Mouse (Mus musculus): ENCODE measurements around the gene Gm49373. TPM values are rescaled to one million over a fixed set of nuclear protein-coding genes. Genes with fewer than 3 reads are reported as not detected.

Gene Gm49373
- polyA plus RNA-seq, 1 experiment from 2014 or later, result 0.47 TPM

GRCm38 (mm10) chr9:21025258-21025810 lies 47.6 kb downstream of the Gm49373 start:
- peak overlapping the region; percentile 10; the same call in 1 of the 2 replicates for H3K9ac ChIP-seq
- peak; percentile 62 for ATAC-seq (ENCODE audit: borderline replicate concordance, extremely low read depth, low FRiP score, low TSS enrichment)
- H3K9me3 ChIP-seq, result no peaks in the 10 kb centered on the region
- no peaks in the 10 kb centered on the region; the same call in 1 of the 2 replicates for H3K36me3 ChIP-seq
- whole genome bisulfite sequencing, result 43% methylated on average over 19 of the region's 19 CpGs
- no peaks in the 10 kb centered on the region for H3K27me3 ChIP-seq
- peak overlapping the region; percentile 50 for H3K4me2 ChIP-seq
- H3K4me3 ChIP-seq, result peak overlapping the region; percentile 37
- peak overlapping the region; percentile 93 for H3K27ac ChIP-seq
- peaks cover 52% of the 10 kb centered on the region for H3K4me1 ChIP-seq

- no peak overlapping the region for H3K4me2 ChIP-seq
- no peak for ATAC-seq (ENCODE audit: borderline replicate concordance, extremely low read depth, low FRiP score, low TSS enrichment)
- H3K9ac ChIP-seq, result no peak overlapping the region
- no peaks in the 10 kb centered on the region for H3K27me3 ChIP-seq
- peak overlapping the region; percentile 77 for H3K27ac ChIP-seq
- peaks cover 31% of the 10 kb centered on the region for H3K4me1 ChIP-seq
- H3K9me3 ChIP-seq, result no peaks in the 10 kb centered on the region
- no peaks in the 10 kb centered on the region; the same call in 1 of the 2 replicates for H3K36me3 ChIP-seq
- 70% methylated on average over 1 of the region's 1 CpGs for WGBS
- no peak overlapping the region for H3K4me3 ChIP-seq
Observed at GRCm38 (mm10) chr9:21022726-21023125, 50.2 kb downstream of the Gm49373 start.

DNA sequence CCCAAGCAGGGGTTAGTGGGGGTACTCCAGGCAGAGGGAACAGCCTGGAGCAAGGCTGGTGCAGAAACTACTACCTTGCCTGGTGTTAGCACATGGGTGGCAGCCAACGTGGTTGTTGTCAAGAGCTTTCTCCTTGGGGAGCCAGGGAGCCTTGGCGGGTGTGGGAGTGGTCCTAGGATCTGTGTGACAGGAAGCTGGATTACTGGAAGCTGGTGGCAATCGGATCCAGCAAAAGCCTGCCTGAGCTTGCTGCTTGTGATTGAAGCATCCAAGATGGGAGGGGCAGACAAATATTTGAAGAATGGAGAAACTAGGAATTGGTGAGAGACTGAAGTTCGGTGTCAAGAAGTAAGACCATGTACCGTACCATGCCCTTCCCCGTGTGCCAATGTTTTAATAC lies 50.6 kb downstream of the Gm49373 start:
- no peak for ATAC-seq (ENCODE audit: borderline replicate concordance, extremely low read depth, low FRiP score, low TSS enrichment)
- H3K9ac ChIP-seq, result no peak overlapping the region
- 39% methylated on average over 6 of the region's 6 CpGs for WGBS
- no peaks in the 10 kb centered on the region; the same call in 1 of the 2 replicates for H3K36me3 ChIP-seq
- no peak overlapping the region for H3K4me2 ChIP-seq
- peaks cover 29% of the 10 kb centered on the region for H3K4me1 ChIP-seq
- peak overlapping the region; percentile 77 for H3K27ac ChIP-seq
- H3K9me3 ChIP-seq, result no peaks in the 10 kb centered on the region
- H3K27me3 ChIP-seq, result peaks cover under 1% of the 10 kb centered on the region; the same call in 1 of the 2 replicates
- H3K4me3 ChIP-seq, result no peak overlapping the region

GRCm38 (mm10) chr9:21021363-21021762 lies 51.5 kb downstream of the Gm49373 start:
- peaks cover 9% of the 10 kb centered on the region for H3K27me3 ChIP-seq
- H3K27ac ChIP-seq, result peak overlapping the region; percentile 77
- ATAC-seq (ENCODE audit: borderline replicate concordance, extremely low read depth, low FRiP score, low TSS enrichment), result no peak
- no peaks in the 10 kb centered on the region for H3K9me3 ChIP-seq
- H3K9ac ChIP-seq, result no peak overlapping the region
- H3K36me3 ChIP-seq, result no peaks in the 10 kb centered on the region; the same call in 1 of the 2 replicates
- no peak overlapping the region for H3K4me3 ChIP-seq
- peaks cover 30% of the 10 kb centered on the region for H3K4me1 ChIP-seq
- WGBS, result 43% methylated on average over 3 of the region's 3 CpGs
- H3K4me2 ChIP-seq, result no peak overlapping the region

DNA sequence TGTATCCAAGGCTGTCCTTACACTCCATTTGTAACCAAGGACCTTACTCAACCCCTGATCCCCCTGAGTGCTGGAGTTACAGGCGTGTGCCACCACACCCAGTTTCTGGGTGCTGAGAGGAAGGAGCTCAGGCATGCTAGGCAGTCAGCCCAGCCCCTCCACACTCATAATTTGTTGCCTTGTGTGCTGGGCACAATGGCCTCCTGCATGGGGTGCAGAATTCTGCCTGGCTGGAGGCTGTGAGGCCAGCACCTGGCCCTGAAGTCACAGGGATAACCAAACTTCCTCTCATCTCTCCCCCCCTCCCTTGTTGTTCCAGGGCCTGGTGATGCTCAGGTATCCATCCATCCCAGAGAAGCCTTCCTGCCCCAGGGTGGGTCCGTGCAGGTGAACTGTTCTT lies 54.3 kb downstream of the Gm49373 start:
- ATAC-seq (ENCODE audit: borderline replicate concordance, extremely low read depth, low FRiP score, low TSS enrichment), result no peak
- Histone ChIP-seq H3K27me3 (peaks cover 18% of the 10 kb centered on the region), H3K9ac (no peak overlapping the region), H3K4me1 (peaks cover 48% of the 10 kb centered on the region), H3K4me3 (no peak overlapping the region), H3K36me3 (no peaks in the 10 kb centered on the region; the same call in 1 of the 2 replicates), H3K4me2 (no peak overlapping the region), H3K27ac (no peak overlapping the region), H3K9me3 (no peaks in the 10 kb centered on the region)
- WGBS, result 74% methylated on average over 2 of the region's 2 CpGs

DNA sequence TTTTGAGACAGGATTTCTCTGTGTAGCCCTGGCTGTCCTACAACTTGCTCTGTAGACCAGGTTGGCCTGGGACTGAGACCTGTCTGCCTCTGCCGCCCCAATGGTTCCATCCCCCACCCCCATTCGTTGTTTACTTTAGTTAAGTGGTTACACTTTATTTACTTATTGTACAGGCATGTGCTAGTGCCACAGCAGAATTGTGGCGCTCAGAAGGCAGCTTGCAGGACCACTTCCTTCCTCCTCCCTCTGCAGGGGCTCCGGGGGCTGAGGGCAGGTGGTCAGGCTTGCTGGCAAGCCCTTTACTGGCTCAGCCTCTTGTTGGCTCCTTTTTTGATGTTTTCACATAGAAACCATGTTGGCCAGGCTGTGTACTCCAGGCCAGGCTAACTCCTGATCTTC lies 55.7 kb downstream of the Gm49373 start:
- no peak for ATAC-seq (ENCODE audit: borderline replicate concordance, extremely low read depth, low FRiP score, low TSS enrichment)
- Histone ChIP-seq H3K27ac (0 out of 2 replicates have a peak overlapping the region, but pooled peaks have one; percentile 10), H3K4me2 (peak overlapping the region; percentile 77), H3K27me3 (peaks cover 18% of the 10 kb centered on the region), H3K4me3 (peak overlapping the region; percentile 50), H3K36me3 (no peaks in the 10 kb centered on the region; the same call in 1 of the 2 replicates), H3K9ac (no peak overlapping the region; the same call in 1 of the 2 replicates), H3K4me1 (peaks cover 47% of the 10 kb centered on the region), H3K9me3 (no peaks in the 10 kb centered on the region)
- 26% methylated on average over 4 of the region's 4 CpGs for WGBS

DNA sequence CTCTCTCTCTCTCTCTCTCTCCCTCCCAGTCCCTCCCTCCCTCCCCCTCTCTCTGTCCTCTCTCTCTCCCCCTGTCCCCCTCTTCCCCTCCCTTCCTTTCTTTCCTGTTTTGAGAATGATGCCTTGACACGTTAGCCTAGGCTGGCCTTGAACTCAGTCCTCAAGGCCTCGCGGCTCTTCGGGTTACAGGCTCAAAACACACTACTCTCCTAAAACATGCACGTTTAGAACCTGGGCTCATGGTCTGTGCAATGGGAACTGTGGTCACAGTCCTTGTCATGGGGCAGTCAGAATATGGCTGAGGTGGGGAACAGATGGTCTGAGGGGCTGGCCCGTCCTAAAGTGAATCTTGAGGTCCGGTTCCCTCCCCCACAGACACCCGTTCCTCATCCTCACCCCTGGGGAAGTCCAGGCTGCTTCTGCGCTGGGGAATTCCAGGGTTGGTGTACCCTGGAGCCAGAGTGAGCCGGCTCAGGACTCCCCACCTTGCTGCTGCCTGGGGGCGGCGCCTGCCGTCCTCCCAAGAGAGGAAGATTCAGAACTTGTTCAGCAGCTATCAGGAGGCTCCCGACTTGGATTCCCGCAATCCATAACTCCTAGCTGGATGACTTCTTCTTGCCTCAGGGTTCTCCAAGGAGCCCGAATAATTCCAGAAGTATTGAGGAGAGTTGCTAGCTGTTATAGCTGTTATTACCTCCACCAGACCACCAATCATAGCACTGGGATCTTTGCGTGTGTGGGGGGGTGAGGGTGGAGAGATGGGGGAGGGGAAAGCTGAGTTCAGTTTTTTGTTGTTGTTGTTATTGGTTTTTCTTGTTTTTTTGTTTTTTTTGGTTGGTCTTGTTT lies 56.3 kb downstream of the Gm49373 start:
- no peak for ATAC-seq (ENCODE audit: borderline replicate concordance, extremely low read depth, low FRiP score, low TSS enrichment)
- H3K4me1 ChIP-seq, result peaks cover 47% of the 10 kb centered on the region
- H3K9ac ChIP-seq, result peak overlapping the region; percentile 21
- peaks cover 18% of the 10 kb centered on the region for H3K27me3 ChIP-seq
- H3K27ac ChIP-seq, result peak overlapping the region; percentile 52
- H3K36me3 ChIP-seq, result no peaks in the 10 kb centered on the region; the same call in 1 of the 2 replicates
- H3K4me3 ChIP-seq, result peak overlapping the region; percentile 50
- 4% methylated on average over 17 of the region's 17 CpGs for WGBS
- H3K4me2 ChIP-seq, result peak overlapping the region; percentile 77
- H3K9me3 ChIP-seq, result no peaks in the 10 kb centered on the region

- H3K4me3 ChIP-seq, result peak within 1 kb of the TSS; percentile 50
- WGBS, result 1% methylated on average over 30 of the region's 30 CpGs
- peak within 1 kb of the TSS; percentile 55 for H3K27ac ChIP-seq
- peak within 1 kb of the TSS; percentile 77 for H3K4me2 ChIP-seq
- H3K4me1 ChIP-seq, result peaks cover 46% of the 10 kb centered on the region
- peak; percentile 34; the same call in 1 of the 2 replicates for ATAC-seq (ENCODE audit: borderline replicate concordance, extremely low read depth, low FRiP score, low TSS enrichment)
- H3K27me3 ChIP-seq, result peaks cover 18% of the 10 kb centered on the region
- no peaks in the 10 kb centered on the region for H3K36me3 ChIP-seq
- H3K9ac ChIP-seq, result peak within 1 kb of the TSS; percentile 21
- H3K9me3 ChIP-seq, result no peaks in the 10 kb centered on the region
Observed at GRCm38 (mm10) chr9:21015571-21016130, 57.2 kb downstream of the Gm49373 start, which contains the start of gene Icam1. Gene Icam1 (plus strand): TSS chr9:21015985.

DNA sequence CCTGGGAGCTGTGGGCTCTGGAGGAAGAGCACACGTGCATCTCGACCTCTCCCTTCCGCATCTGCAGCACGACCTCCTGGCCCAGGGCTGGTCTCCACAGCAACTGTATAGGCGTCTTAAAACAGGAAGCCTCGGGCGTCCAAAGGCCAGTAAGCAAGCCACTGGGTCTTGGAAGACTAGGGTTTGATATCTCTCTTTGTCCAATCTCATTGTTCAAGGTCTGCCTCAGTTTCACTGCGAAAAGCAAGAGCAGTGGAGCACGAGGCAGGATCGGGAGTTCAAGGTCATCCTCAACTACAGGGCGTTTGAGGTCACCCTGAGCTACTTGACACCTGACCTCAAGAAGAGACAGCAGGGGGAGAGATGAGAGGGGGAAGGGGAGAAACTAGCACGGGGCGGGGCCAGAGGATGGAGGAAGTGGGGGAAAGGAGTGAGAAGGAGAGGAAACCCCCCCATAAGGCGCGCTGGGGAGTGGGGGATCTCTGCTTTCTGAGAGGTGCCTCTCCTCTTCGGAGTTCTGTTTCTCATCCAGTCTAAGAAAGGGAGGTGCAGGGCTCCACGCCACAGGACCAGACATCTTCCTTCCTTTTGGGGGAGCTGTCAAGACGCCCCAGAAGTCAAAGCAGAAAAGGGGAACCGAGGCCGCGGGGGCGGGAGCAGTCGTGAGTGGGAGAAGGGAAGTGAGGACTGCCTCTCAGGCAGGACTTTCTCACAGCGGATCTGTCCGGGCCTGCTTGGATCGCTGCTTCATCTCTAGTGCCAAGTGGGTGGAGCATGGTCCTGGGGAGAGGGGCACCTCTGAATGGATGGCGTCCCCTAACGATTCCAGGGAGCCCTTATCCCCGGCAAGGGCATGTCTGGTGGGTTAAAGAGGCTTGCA lies 58.0 kb downstream of the Gm49373 start:
- peak overlapping the region; percentile 55 for H3K27ac ChIP-seq
- H3K9ac ChIP-seq, result peak overlapping the region; percentile 21; the same call in 1 of the 2 replicates
- H3K4me1 ChIP-seq, result peaks cover 50% of the 10 kb centered on the region
- H3K4me2 ChIP-seq, result peak overlapping the region; percentile 77
- peak overlapping the region; percentile 50 for H3K4me3 ChIP-seq
- H3K36me3 ChIP-seq, result no peaks in the 10 kb centered on the region
- ATAC-seq (ENCODE audit: borderline replicate concordance, extremely low read depth, low FRiP score, low TSS enrichment), result peak; percentile 65; the same call in 1 of the 2 replicates
- WGBS, result 4% methylated on average over 29 of the region's 29 CpGs
- H3K9me3 ChIP-seq, result no peaks in the 10 kb centered on the region
- H3K27me3 ChIP-seq, result peaks cover 18% of the 10 kb centered on the region
